Comparison of ENCODE assay signal across 25 mouse cellular contexts in genomic region chr17:86086191-86086590, GRCm38 (mm10).
"Had no signal": no experiment of that assay in that cellular context is flagged by ENCODE, and none has a peak within 500 bp of the region (broad histone marks: within the 10 kb centered on the region; RNA-seq: fewer than 3 reads in every experiment).

No protein-coding gene starts in this region.

- H3K36me3 ChIP-seq: heart, embryonic 13.5 days; heart, embryonic 15.5 days; hindbrain, embryonic 13.5 days; hindbrain, embryonic 15.5 days; kidney, embryonic 15.5 days; limb, embryonic 12.5 days had no signal

- H3K4me2 ChIP-seq: heart, embryonic 11.5 days; heart, embryonic 13.5 days; heart, embryonic 15.5 days; hindbrain, embryonic 13.5 days; hindbrain, embryonic 15.5 days; kidney, embryonic 15.5 days; limb, embryonic 12.5 days had no signal

- H3K9ac ChIP-seq: heart, embryonic 13.5 days; heart, embryonic 15.5 days; hindbrain, embryonic 13.5 days; hindbrain, embryonic 15.5 days; kidney, embryonic 15.5 days; limb, embryonic 12.5 days had no signal

- DNase-seq: gastrocnemius, adult 2 months; gastrocnemius, postnatal 10 days; gastrocnemius, postnatal 25 days; heart, adult 2 months; heart, postnatal 14 days; heart, postnatal 36 days; kidney, adult 11 months; kidney, adult 2 months; kidney, adult 9 months; kidney, postnatal 14 days; kidney, postnatal 36 days; layer of hippocampus, adult 9-11 months; layer of hippocampus, postnatal 36 days had no signal

- H3K27me3 ChIP-seq: heart, embryonic 13.5 days; heart, embryonic 15.5 days; hindbrain, embryonic 13.5 days; hindbrain, embryonic 15.5 days; kidney, embryonic 15.5 days; limb, embryonic 12.5 days had no signal

- H3K4me3 ChIP-seq: gastrocnemius, adult 2 months; heart, adult 2 months; heart, embryonic 13.5 days; heart, embryonic 15.5 days; hindbrain, embryonic 13.5 days; hindbrain, embryonic 15.5 days; kidney, embryonic 15.5 days; limb, embryonic 10.5 days; limb, embryonic 12.5 days had no signal

- H3K4me1 ChIP-seq: heart, embryonic 15.5 days; hindbrain, embryonic 15.5 days had no signal

- H3K9me3 ChIP-seq: heart, embryonic 13.5 days; heart, embryonic 15.5 days; hindbrain, embryonic 13.5 days; hindbrain, embryonic 15.5 days; kidney, embryonic 15.5 days; limb, embryonic 10.5 days; limb, embryonic 12.5 days had no signal

- H3K27ac ChIP-seq: gastrocnemius, adult 2 months; heart, adult 2 months; heart, embryonic 13.5 days; heart, embryonic 15.5 days; hindbrain, embryonic 13.5 days; hindbrain, embryonic 15.5 days; hindbrain, postnatal 0 days; kidney, embryonic 15.5 days; kidney, postnatal 0 days; limb, embryonic 10.5 days; limb, embryonic 12.5 days had no signal

- ATAC-seq: forebrain, embryonic 16.5 days; hindbrain, postnatal 0 days; intestine, embryonic 16.5 days had no signal
